Mouse (Mus musculus): ENCODE measurements at regions not wholly inside any gene's neighbourhood (a gene's known extent, or its start where the extent isn't known, plus 50 kb on each side); places are given as distances from the start of the nearest gene placed in this dataset.

DNA sequence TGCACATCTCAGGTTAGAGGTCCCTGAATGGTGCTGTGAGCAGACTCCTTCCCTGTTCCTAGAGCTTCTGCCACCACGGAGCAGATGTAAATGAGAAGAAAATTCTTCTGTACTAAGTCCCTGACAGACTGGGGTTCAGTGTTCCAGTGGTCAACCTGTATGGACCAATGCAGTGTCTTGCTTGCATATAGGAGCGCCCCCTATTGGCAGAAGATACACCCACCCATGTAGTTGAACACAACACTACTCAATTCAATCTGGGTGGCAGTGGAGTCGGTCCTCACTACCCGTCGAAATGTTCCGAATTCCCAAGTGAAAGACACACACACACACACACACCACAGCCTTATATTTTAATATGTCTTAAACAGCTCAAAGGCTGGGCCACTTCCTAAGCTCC is 94.6 kb downstream of the Psmg1 start:
- WGBS: 71% methylated on average over 6 of the region's 6 CpGs
- Histone ChIP-seq H3K9ac (ENCODE audit: low read depth, low read length) (no peak overlapping the region), H3K27me3 (replicated peaks; ENCODE audit: control insufficient read depth, insufficient read depth, low read length) (no peaks in the 10 kb centered on the region), H3K4me2 (no peak overlapping the region), H3K4me3 (ENCODE audit: low read depth, low read length) (no peak overlapping the region), H3K9me3 (ENCODE audit: control insufficient read depth, low read length) (no peaks in the 10 kb centered on the region), H3K36me3 (ENCODE audit: control insufficient read depth, insufficient read depth, low read length) (no peaks in the 10 kb centered on the region), H3K27ac (ENCODE audit: low read depth, low read length) (no peak overlapping the region), H3K4me1 (replicated peaks; ENCODE audit: control insufficient read depth, insufficient read depth, low read length) (no peaks in the 10 kb centered on the region)
- ATAC-seq (replicated peaks; ENCODE audit: low FRiP score) (no peak), DNase-seq (ENCODE audit: low spot score) (no peak)

DNA sequence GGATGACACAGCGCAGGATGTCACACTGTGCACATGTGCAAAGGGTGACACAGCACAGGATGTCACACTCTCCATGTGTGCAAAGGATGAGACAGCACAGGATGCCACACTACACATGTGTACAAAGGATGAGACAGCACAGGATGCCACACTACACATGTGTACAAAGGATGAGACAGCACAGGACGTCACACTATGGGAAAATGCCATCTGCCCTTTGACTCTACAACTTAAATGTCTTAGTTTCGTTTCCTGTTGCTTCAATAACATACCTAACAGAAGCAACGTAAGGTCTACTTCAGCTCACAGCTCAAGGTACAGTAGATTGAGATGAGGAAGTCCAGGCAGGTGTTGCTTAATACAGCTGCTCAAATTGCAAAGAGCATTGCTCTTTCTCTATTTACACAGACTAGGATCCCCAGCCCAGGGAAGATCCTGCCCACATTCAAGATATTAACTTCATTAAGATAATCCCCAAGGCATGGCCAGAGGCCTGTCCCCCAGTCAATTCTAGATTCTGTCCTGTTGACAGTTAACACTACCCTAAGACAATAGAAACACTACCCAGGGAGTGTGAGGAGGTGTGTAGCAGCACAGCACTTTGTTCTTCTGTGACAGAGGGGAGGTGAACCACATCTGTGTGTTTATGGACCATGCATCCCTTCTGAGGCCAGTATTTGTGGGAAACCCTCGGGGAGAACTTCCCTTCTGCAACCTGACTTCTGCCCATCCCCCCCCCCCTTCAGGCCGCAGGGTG is 97.0 kb downstream of the Psmg1 start:
- Histone ChIP-seq H3K9ac (ENCODE audit: low read depth, low read length) (no peak overlapping the region), H3K36me3 (ENCODE audit: control insufficient read depth, insufficient read depth, low read length) (no peaks in the 10 kb centered on the region), H3K4me2 (no peak overlapping the region), H3K27me3 (replicated peaks; ENCODE audit: control insufficient read depth, insufficient read depth, low read length) (no peaks in the 10 kb centered on the region), H3K27ac (ENCODE audit: low read depth, low read length) (no peak overlapping the region), H3K4me3 (ENCODE audit: low read depth, low read length) (no peak overlapping the region), H3K4me1 (replicated peaks; ENCODE audit: control insufficient read depth, insufficient read depth, low read length) (no peaks in the 10 kb centered on the region), H3K9me3 (ENCODE audit: control insufficient read depth, low read length) (no peaks in the 10 kb centered on the region)
- 60% methylated on average over 6 of the region's 6 CpGs for WGBS
- ATAC-seq (replicated peaks; ENCODE audit: low FRiP score): 0 out of 2 replicates have a peak, but pooled peaks have one; percentile 29
- no peak for DNase-seq (ENCODE audit: low spot score)

DNA sequence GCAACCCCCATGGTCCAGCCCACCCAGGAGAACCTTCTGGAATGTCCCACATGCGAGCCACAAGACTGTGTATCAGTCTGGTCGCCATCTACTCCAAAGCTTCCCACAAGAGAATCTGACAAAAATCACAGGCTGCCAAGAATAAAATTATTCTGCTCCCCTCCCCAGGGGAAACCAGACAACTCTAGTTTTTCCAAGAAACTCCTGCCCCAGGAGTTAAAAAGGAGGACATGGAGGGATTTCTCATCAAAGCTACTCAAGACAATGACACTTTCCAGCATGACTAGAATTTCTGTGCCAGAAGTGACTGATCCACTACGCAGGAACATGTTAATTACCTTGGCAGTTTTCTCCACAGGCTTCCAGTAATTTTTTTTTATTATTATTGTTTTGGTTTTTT is 98.4 kb downstream of the Psmg1 start:
- DNase-seq (ENCODE audit: low spot score): no peak
- no peaks in the 10 kb centered on the region for H3K36me3 ChIP-seq (ENCODE audit: control insufficient read depth, insufficient read depth, low read length)
- H3K4me3 ChIP-seq (ENCODE audit: low read depth, low read length): no peak overlapping the region
- no peaks in the 10 kb centered on the region for H3K4me1 ChIP-seq (replicated peaks; ENCODE audit: control insufficient read depth, insufficient read depth, low read length)
- H3K9ac ChIP-seq (ENCODE audit: low read depth, low read length): no peak overlapping the region
- H3K9me3 ChIP-seq (ENCODE audit: control insufficient read depth, low read length): no peaks in the 10 kb centered on the region
- no peaks in the 10 kb centered on the region for H3K27me3 ChIP-seq (replicated peaks; ENCODE audit: control insufficient read depth, insufficient read depth, low read length)
- no peak overlapping the region for H3K27ac ChIP-seq (ENCODE audit: low read depth, low read length)
- ATAC-seq (replicated peaks; ENCODE audit: low FRiP score): no peak
- no peak overlapping the region for H3K4me2 ChIP-seq
- 77% methylated on average over 3 of the region's 3 CpGs for WGBS

DNA sequence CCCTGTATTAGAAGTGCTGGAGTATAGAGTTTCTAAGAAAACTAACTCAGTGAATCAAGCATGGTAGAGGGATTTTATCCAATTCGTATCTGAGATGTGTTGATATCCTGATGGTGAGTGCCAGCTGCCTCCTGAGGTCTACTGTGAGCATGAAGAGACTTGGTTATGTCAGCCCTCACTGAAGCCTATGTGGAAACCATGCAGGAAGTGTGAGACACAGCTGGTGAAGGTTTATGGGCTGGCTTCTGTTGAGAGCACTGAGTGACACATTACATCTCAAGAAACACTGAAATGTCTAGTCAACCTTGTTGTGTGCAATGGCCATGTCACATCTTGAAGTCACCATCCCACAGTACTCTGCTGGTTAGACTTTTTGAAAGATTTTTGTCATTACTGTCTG is 104.6 kb downstream of the Psmg1 start:
- DNase-seq (ENCODE audit: low spot score) (no peak), ATAC-seq (replicated peaks; ENCODE audit: low FRiP score) (no peak)
- WGBS: 71% methylated on average over 1 of the region's 1 CpGs
- no peaks in the 10 kb centered on the region for H3K27me3 ChIP-seq (replicated peaks; ENCODE audit: control insufficient read depth, insufficient read depth, low read length)
- H3K36me3 ChIP-seq (ENCODE audit: control insufficient read depth, insufficient read depth, low read length): no peaks in the 10 kb centered on the region
- no peak overlapping the region for H3K4me3 ChIP-seq (ENCODE audit: low read depth, low read length)
- H3K4me2 ChIP-seq: no peak overlapping the region
- H3K9me3 ChIP-seq (ENCODE audit: control insufficient read depth, low read length): no peaks in the 10 kb centered on the region; the same call in 1 of the 2 replicates
- H3K27ac ChIP-seq (ENCODE audit: low read depth, low read length): no peak overlapping the region
- H3K9ac ChIP-seq (ENCODE audit: low read depth, low read length): no peak overlapping the region
- H3K4me1 ChIP-seq (replicated peaks; ENCODE audit: control insufficient read depth, insufficient read depth, low read length): no peaks in the 10 kb centered on the region

DNA sequence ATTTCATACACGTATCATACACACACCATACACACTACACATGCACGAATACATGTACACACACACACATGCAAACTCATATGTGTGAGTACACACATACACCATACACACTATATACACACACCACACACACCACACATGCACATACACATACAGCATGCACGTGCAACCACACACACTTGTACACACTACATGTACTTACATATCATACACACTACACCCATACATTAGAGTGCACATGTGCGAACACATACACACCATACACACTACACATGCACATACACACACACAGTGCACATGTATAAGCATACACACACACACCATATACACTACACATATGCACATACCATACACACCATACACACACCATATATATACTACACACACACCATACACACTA is 117.5 kb downstream of the Psmg1 start:
- H3K27ac ChIP-seq (ENCODE audit: low read depth, low read length): no peak overlapping the region
- no peak overlapping the region for H3K4me2 ChIP-seq
- no peaks in the 10 kb centered on the region for H3K27me3 ChIP-seq (replicated peaks; ENCODE audit: control insufficient read depth, insufficient read depth, low read length)
- no peak for ATAC-seq (replicated peaks; ENCODE audit: low FRiP score)
- no peaks in the 10 kb centered on the region for H3K4me1 ChIP-seq (replicated peaks; ENCODE audit: control insufficient read depth, insufficient read depth, low read length)
- H3K4me3 ChIP-seq (ENCODE audit: low read depth, low read length): no peak overlapping the region
- H3K9me3 ChIP-seq (ENCODE audit: control insufficient read depth, low read length): no peaks in the 10 kb centered on the region
- DNase-seq (ENCODE audit: low spot score): no peak
- 85% methylated on average over 4 of the region's 4 CpGs for WGBS
- H3K9ac ChIP-seq (ENCODE audit: low read depth, low read length): no peak overlapping the region
- no peaks in the 10 kb centered on the region for H3K36me3 ChIP-seq (ENCODE audit: control insufficient read depth, insufficient read depth, low read length)

DNA sequence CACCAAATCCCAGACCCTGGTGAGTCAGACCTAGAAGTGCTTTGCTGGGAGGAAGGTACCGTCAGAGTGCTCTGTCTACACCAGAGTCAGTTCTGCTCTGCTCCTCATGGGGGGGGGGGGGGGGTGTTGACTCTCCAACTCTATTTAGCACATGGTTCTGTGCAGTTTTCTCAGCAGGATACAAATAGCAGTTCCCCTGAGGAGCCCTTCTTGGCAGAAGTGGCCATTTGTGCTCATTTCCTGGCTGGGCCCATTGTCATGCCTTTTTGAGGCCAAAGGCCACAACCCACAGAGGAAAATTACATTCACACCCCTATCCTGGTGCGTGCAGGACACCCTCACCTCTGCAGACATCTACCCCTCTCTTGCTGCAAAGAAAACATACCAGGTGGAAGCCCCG is 118.3 kb downstream of the Psmg1 start:
- no peak overlapping the region for H3K9ac ChIP-seq (ENCODE audit: low read depth, low read length)
- no peaks in the 10 kb centered on the region for H3K9me3 ChIP-seq (ENCODE audit: control insufficient read depth, low read length)
- 72% methylated on average over 3 of the region's 3 CpGs for WGBS
- ATAC-seq (replicated peaks; ENCODE audit: low FRiP score): no peak
- H3K4me2 ChIP-seq: no peak overlapping the region
- H3K4me3 ChIP-seq (ENCODE audit: low read depth, low read length): no peak overlapping the region
- no peak for DNase-seq (ENCODE audit: low spot score)
- no peaks in the 10 kb centered on the region for H3K4me1 ChIP-seq (replicated peaks; ENCODE audit: control insufficient read depth, insufficient read depth, low read length)
- no peak overlapping the region for H3K27ac ChIP-seq (ENCODE audit: low read depth, low read length)
- H3K36me3 ChIP-seq (ENCODE audit: control insufficient read depth, insufficient read depth, low read length): no peaks in the 10 kb centered on the region
- H3K27me3 ChIP-seq (replicated peaks; ENCODE audit: control insufficient read depth, insufficient read depth, low read length): no peaks in the 10 kb centered on the region

DNA sequence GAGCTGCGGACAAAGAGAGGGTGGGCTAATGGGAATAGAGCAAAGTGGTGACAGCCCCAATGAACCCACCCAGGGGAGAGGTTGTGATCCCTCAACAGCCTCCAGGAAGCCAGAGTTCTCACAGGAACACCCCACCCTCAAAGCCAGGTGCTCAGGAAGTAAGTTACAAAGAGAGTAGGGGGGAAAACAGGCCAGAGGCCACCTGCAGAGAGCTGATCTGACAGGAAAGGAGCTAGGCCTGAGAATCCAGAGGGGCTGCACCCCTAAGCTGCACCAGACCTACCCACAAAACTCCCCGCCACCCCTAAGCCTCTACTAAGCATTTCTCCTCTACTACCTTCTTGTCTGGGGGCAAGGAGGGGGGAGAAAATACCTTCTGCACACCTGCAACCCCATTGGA is 120.5 kb downstream of the Psmg1 start:
- ATAC-seq (replicated peaks; ENCODE audit: low FRiP score) (no peak), DNase-seq (ENCODE audit: low spot score) (no peak)
- no peak overlapping the region for H3K27ac ChIP-seq (ENCODE audit: low read depth, low read length)
- H3K4me1 ChIP-seq (replicated peaks; ENCODE audit: control insufficient read depth, insufficient read depth, low read length): no peaks in the 10 kb centered on the region
- no peak overlapping the region for H3K4me2 ChIP-seq
- no peaks in the 10 kb centered on the region for H3K9me3 ChIP-seq (ENCODE audit: control insufficient read depth, low read length)
- H3K27me3 ChIP-seq (replicated peaks; ENCODE audit: control insufficient read depth, insufficient read depth, low read length): no peaks in the 10 kb centered on the region
- 80% methylated on average over 2 of the region's 2 CpGs for WGBS
- no peak overlapping the region for H3K9ac ChIP-seq (ENCODE audit: low read depth, low read length)
- no peaks in the 10 kb centered on the region for H3K36me3 ChIP-seq (ENCODE audit: control insufficient read depth, insufficient read depth, low read length)
- H3K4me3 ChIP-seq (ENCODE audit: low read depth, low read length): no peak overlapping the region

DNA sequence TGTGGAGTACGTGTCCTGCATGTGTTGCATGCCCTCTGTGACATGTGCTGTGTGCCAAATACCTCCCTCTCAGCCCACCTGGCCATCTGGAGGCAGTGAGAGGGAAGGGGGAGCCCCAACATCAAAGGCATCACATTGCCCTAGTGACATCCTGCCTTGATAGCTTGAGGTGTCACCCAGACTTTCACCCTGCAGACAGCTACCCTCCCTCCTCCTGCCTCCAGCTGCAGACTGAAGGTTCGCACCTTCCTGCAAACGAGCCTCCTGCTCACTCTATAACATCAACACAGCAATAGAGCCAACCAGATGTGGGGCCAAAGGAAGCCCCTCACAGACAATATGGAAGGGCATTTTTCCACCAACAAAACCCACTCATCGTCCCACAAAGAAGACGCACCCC is 121.3 kb downstream of the Psmg1 start:
- H3K36me3 ChIP-seq (ENCODE audit: control insufficient read depth, insufficient read depth, low read length): no peaks in the 10 kb centered on the region
- no peak overlapping the region for H3K4me2 ChIP-seq
- no peak for DNase-seq (ENCODE audit: low spot score)
- H3K9ac ChIP-seq (ENCODE audit: low read depth, low read length): no peak overlapping the region
- no peak overlapping the region for H3K27ac ChIP-seq (ENCODE audit: low read depth, low read length)
- 57% methylated on average over 5 of the region's 5 CpGs for WGBS
- H3K9me3 ChIP-seq (ENCODE audit: control insufficient read depth, low read length): no peaks in the 10 kb centered on the region
- H3K4me3 ChIP-seq (ENCODE audit: low read depth, low read length): no peak overlapping the region
- ATAC-seq (replicated peaks; ENCODE audit: low FRiP score): no peak
- H3K4me1 ChIP-seq (replicated peaks; ENCODE audit: control insufficient read depth, insufficient read depth, low read length): no peaks in the 10 kb centered on the region
- H3K27me3 ChIP-seq (replicated peaks; ENCODE audit: control insufficient read depth, insufficient read depth, low read length): no peaks in the 10 kb centered on the region

DNA sequence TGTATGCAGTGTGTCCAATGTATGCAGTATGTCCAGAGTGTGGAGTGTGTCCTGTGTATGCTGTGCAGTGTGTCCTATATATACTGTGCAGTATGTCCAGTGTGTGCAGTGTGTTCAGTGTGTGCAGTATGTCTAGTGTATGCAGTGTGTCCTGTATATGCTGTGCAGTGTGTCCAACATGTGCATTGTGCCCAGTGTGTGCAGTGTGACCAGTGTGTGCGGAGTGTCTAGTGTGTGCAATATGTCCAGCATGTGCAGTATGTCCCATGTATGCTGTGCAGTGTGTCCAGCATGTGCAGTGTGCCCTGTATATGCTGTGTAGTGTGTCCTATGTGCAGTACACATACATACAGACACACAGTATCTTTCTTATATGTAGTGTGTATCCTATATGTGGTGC is 121.9 kb downstream of the Psmg1 start:
- Histone ChIP-seq H3K36me3 (ENCODE audit: control insufficient read depth, insufficient read depth, low read length) (no peaks in the 10 kb centered on the region), H3K27ac (ENCODE audit: low read depth, low read length) (no peak overlapping the region), H3K9ac (ENCODE audit: low read depth, low read length) (no peak overlapping the region), H3K4me2 (no peak overlapping the region), H3K27me3 (replicated peaks; ENCODE audit: control insufficient read depth, insufficient read depth, low read length) (no peaks in the 10 kb centered on the region), H3K9me3 (ENCODE audit: control insufficient read depth, low read length) (no peaks in the 10 kb centered on the region), H3K4me3 (ENCODE audit: low read depth, low read length) (no peak overlapping the region), H3K4me1 (replicated peaks; ENCODE audit: control insufficient read depth, insufficient read depth, low read length) (no peaks in the 10 kb centered on the region)
- ATAC-seq (replicated peaks; ENCODE audit: low FRiP score) (no peak), DNase-seq (ENCODE audit: low spot score) (no peak)
- WGBS: 96% methylated on average over 1 of the region's 1 CpGs
